Mouse (Mus musculus) CH12.LX (cell line): Measurements from ENCODE around the gene Alpk1.

ENCODE experiments used
- CTCF ChIP-seq, 2 experiments: IDR thresholded peaks in 1 of 2; conservative IDR thresholded peaks in 1 of 2; 2 replicates each; pipeline ENCODE4 v1.5.1; 2011 to 2012; ENCODE audit warnings: low read depth in 2 of 2, low read length in 2 of 2, improper control_type of control experiment in 1 of 2, inconsistent platforms in 1 of 2, mild to moderate bottlenecking in 1 of 2, moderate library complexity in 1 of 2
- ELF1 ChIP-seq: IDR thresholded peaks from 2 replicates; pipeline ENCODE4 v1.6.1; 2014; ENCODE audit warnings: low read depth, mild to moderate bottlenecking, inconsistent platforms, low read length, improper control_type of control experiment
- JUND ChIP-seq: conservative IDR thresholded peaks from 2 replicates; pipeline ENCODE4 v1.6.1; 2011; ENCODE audit warnings: low read depth, low read length, improper control_type of control experiment
- POLR2A ChIP-seq: IDR thresholded peaks from 2 replicates; pipeline ENCODE4 v1.6.1; 2011; ENCODE audit warnings: low read depth, mild to moderate bottlenecking, improper control_type of control experiment, low read length
- POLR2AphosphoS2 ChIP-seq: IDR thresholded peaks from 2 replicates; pipeline ENCODE4 v1.6.1; 2011; ENCODE audit warnings: low read depth, low read length, improper control_type of control experiment
- RCOR1 ChIP-seq: conservative IDR thresholded peaks from 2 replicates; pipeline ENCODE4 v1.6.1; 2012; ENCODE audit warnings: low read depth, mild to moderate bottlenecking, inconsistent platforms, low read length, improper control_type of control experiment
- TBP ChIP-seq: conservative IDR thresholded peaks from 2 replicates; pipeline ENCODE4 v1.6.1; 2011; ENCODE audit warnings: low read depth, low read length, improper control_type of control experiment
- TCF12 ChIP-seq: IDR thresholded peaks from 2 replicates; pipeline ENCODE4 v1.6.1; 2014; ENCODE audit warnings: low read depth, mild to moderate bottlenecking, inconsistent platforms, low read length, improper control_type of control experiment
- UBTF ChIP-seq: IDR thresholded peaks from 2 replicates; pipeline ENCODE4 v1.6.1; 2012; ENCODE audit warnings: low read depth, mild to moderate bottlenecking, inconsistent platforms, low read length, improper control_type of control experiment, moderate library complexity

DNA sequence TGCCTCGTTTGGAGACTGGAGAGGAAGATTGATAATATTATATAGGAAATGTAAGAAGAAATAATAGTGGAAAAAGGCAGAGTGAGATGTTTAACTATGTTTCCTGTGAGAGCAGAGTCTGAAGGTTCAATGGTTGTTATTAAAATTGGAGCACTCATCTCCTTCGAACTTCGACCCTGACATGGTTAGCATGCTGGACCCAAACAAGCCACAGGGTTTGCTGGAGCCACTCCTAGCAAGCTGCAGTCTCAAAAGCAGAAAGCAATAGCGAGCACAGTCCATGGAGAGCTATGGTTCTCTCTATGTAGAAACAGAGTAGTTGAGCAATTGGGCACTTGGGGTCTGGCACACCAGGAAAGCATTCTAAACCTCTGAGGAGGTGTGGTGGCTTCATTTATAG is 59.4 kb downstream of the Alpk1 start:
- TF ChIP-seq UBTF (no peak), CTCF (conservative IDR thresholded peaks at IDR 0.05 in 1 of 2, IDR thresholded peaks at IDR 0.05 in 1 of 2; ENCODE audit: low read depth in 2 of 2, low read length in 2 of 2) (no peak), RCOR1 (no peak), POLR2A (no peak), JUND (no peak), TCF12 (no peak), TBP (no peak), POLR2AphosphoS2 (no peak), ELF1 (no peak)
